Mouse (Mus musculus) limb, embryonic 14.5 days (tissue): ENCODE results near the gene Glis2. TPM values are rescaled to one million over a fixed set of nuclear protein-coding genes. Genes with fewer than 3 reads are reported as not detected.

ENCODE experiments used
- ATAC-seq: fragments of 200-750 bp; cut with Nextera tagmentation; 2 replicates; pipeline ENCODE4 v1.8.0; 2017; ENCODE audit warnings: low read depth, moderate number of reproducible peaks, moderate TSS enrichment; ENCODE audit not compliant: low FRiP score
- DNase-seq: peaks from one replicate; pipeline ENCODE4 v3.0.0-alpha.2; 2015; ENCODE audit warnings: low spot score
- H3K27ac ChIP-seq: fragments of 300-500 bp; sonication (generic); replicated peaks from 2 replicates; pipeline ENCODE4 v1.5.1; 2014; ENCODE audit warnings: low read depth, mild to moderate bottlenecking, low read length, moderate library complexity, mixed read lengths
- H3K27me3 ChIP-seq: fragments of 300-500 bp; sonication (generic); 2 replicates; pipeline ENCODE4 v1.6.1; 2014; ENCODE audit warnings: low read length, mixed read lengths; ENCODE audit not compliant: control insufficient read depth, insufficient read depth
- H3K36me3 ChIP-seq: fragments of 300-500 bp; sonication (generic); 2 replicates; pipeline ENCODE4 v1.6.1; 2014; ENCODE audit warnings: mild to moderate bottlenecking, low read length, moderate library complexity, mixed read lengths; ENCODE audit not compliant: control insufficient read depth, insufficient read depth
- H3K4me1 ChIP-seq: fragments of 300-500 bp; sonication (generic); 2 replicates; pipeline ENCODE4 v1.6.1; 2014; ENCODE audit warnings: antibody characterized with exemption, low read length, mixed read lengths; ENCODE audit not compliant: control insufficient read depth, insufficient read depth
- H3K4me2 ChIP-seq: fragments of 300-500 bp; sonication (generic); replicated peaks from 2 replicates; pipeline ENCODE4 v1.6.1; 2014; ENCODE audit warnings: low read depth, mild to moderate bottlenecking, low read length, moderate library complexity; ENCODE audit not compliant: severe bottlenecking
- H3K4me3 ChIP-seq: fragments of 300-500 bp; sonication (generic); replicated peaks from 2 replicates; pipeline ENCODE4 v1.5.1; 2014; ENCODE audit warnings: low read length
- H3K9ac ChIP-seq: fragments of 300-500 bp; sonication (generic); 2 replicates; pipeline ENCODE4 v1.6.1; 2014; ENCODE audit warnings: mild to moderate bottlenecking, low read depth, low read length, moderate library complexity; ENCODE audit not compliant: severe bottlenecking
- H3K9me3 ChIP-seq: fragments of 300-500 bp; sonication (generic); 2 replicates; pipeline ENCODE4 v1.6.1; 2016; ENCODE audit warnings: low read length; ENCODE audit not compliant: control insufficient read depth
- POLR2A ChIP-seq: fragments of 200-500 bp; IDR thresholded peaks from 2 replicates; pipeline ENCODE4 v1.8.0; 2012; ENCODE audit warnings: inconsistent platforms, mild to moderate bottlenecking, moderate library complexity, borderline replicate concordance; ENCODE audit not compliant: insufficient read depth, insufficient read length; ENCODE audit errors: extremely low read depth
- WGBS: fragments of 180-500 bp; shearing (Covaris S2); extraction: QIAGEN DNeasy Blood & Tissue Kit; methylation state at CpG from one replicate; pipeline ENCODE4 v1.1.7; 2014; 5-methylcytosine and 5-hydroxymethylcytosine counted together
- polyA plus RNA-seq, 2 experiments: library from polyadenylated mRNA; depleted of rRNA in 1 of 2; stranded (reverse) in 1 of 2; unstranded in 1 of 2; fragments of >200 nt; fragmentation: Nextera tagmentation in 1 of 2; extraction: Ambion mirVana in 1 of 2; gene quantifications; 2 replicates each; pipeline versions ENCODE4 v1.2.1 to v1.2.3; 2012 to 2014

Gene Glis2
- polyA plus RNA-seq, 2 experiments, result 45.9 to 83.8 TPM

DNA sequence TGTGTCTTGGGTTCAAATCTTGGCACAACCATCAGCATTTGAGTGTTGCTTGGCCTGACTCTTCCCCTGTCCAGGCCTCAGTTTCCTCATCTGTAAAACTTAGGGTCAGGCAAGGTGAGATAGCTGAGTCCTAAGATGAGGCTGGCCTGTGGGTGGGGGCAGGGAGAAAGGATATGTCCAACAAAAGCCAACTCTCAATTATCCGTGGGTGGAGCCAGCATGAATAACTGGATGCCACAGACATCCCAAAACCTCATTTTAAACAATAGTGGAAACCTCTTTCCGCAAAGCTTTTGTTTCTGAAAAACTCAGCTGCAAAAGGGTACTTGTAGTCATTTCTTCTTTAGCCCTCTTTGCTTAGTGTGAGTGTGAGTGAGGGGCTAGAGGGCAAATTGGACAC is 2.3 kb downstream of the Glis2 start:
- Histone ChIP-seq H3K4me3 (peak overlapping the region; percentile 90), H3K27ac (peak overlapping the region; percentile 50; the same call in 1 of the 2 replicates), H3K4me1 (peaks cover 64% of the 10 kb centered on the region), H3K36me3 (0 out of 2 replicates have a peak, but pooled peaks cover 4% of the 10 kb centered on the region), H3K9me3 (no peaks in the 10 kb centered on the region), H3K9ac (0 out of 2 replicates have a peak overlapping the region, but pooled peaks have one; percentile 96), H3K27me3 (no peaks in the 10 kb centered on the region), H3K4me2 (peak overlapping the region; percentile 95)
- no peak for ATAC-seq
- DNase-seq, result no peak
- no peak for TF ChIP-seq POLR2A
- 57% methylated on average over 2 of the region's 2 CpGs for WGBS

DNA sequence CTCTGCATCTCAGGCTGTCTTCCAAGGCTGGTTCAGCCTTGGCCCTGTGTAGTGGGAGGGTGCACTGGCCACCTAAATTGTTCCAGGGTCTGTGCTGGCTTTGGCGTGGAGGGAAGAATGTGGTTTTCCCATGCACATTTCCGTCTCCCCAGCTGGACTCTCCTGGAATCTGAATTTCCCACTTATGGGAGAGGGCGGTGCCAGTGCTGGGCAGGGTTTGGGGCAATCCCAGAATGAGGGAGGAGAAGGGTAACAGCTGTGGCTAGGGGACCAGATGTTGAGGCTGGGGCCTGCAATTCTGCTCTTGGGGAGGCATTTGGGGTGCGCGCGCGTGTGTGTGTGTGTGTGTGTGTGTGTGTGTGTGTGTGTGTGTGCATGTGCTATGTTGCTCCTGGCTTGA is 2.8 kb downstream of the Glis2 start:
- H3K4me2 ChIP-seq, result peak overlapping the region; percentile 95
- DNase-seq, result peak; percentile 44
- H3K9ac ChIP-seq, result no peak overlapping the region
- no peak for ATAC-seq
- H3K9me3 ChIP-seq, result no peaks in the 10 kb centered on the region
- no peak for TF ChIP-seq POLR2A
- 44% methylated on average over 3 of the region's 7 CpGs for WGBS
- H3K27ac ChIP-seq, result peak overlapping the region; percentile 50; the same call in 1 of the 2 replicates
- no peaks in the 10 kb centered on the region for H3K27me3 ChIP-seq
- peak overlapping the region; percentile 90 for H3K4me3 ChIP-seq
- H3K4me1 ChIP-seq, result peaks cover 66% of the 10 kb centered on the region
- 0 out of 2 replicates have a peak, but pooled peaks cover 2% of the 10 kb centered on the region for H3K36me3 ChIP-seq

DNA sequence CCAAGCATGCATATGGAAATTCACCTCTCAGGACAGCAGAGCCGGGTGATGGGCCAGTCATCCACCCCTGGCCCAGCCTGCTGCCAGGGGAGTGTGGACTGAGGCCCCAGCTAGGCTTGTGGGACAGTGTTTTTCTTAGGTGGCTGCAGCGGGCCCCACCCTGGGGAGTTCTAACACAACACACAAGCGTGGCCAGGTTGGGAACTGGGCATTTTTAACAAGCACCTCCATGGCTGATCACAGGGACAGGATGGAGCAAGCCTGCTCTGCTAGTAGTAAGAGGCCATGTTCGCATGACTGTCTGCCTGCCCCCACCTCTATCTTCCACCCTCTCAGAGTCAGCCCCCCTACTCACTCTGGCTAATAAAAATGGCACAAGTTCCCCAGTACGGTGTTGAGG is 3.5 kb downstream of the Glis2 start:
- Histone ChIP-seq H3K27ac (no peak overlapping the region), H3K27me3 (no peaks in the 10 kb centered on the region), H3K9ac (0 out of 2 replicates have a peak overlapping the region, but pooled peaks have one; percentile 21), H3K4me3 (peak overlapping the region; percentile 90), H3K9me3 (no peaks in the 10 kb centered on the region), H3K36me3 (0 out of 2 replicates have a peak, but pooled peaks cover 2% of the 10 kb centered on the region), H3K4me2 (peak overlapping the region; percentile 95; the same call in 1 of the 2 replicates), H3K4me1 (peaks cover 66% of the 10 kb centered on the region)
- WGBS, result 33% methylated on average over 5 of the region's 5 CpGs
- no peak for TF ChIP-seq POLR2A
- ATAC-seq, result no peak
- DNase-seq, result no peak

DNA sequence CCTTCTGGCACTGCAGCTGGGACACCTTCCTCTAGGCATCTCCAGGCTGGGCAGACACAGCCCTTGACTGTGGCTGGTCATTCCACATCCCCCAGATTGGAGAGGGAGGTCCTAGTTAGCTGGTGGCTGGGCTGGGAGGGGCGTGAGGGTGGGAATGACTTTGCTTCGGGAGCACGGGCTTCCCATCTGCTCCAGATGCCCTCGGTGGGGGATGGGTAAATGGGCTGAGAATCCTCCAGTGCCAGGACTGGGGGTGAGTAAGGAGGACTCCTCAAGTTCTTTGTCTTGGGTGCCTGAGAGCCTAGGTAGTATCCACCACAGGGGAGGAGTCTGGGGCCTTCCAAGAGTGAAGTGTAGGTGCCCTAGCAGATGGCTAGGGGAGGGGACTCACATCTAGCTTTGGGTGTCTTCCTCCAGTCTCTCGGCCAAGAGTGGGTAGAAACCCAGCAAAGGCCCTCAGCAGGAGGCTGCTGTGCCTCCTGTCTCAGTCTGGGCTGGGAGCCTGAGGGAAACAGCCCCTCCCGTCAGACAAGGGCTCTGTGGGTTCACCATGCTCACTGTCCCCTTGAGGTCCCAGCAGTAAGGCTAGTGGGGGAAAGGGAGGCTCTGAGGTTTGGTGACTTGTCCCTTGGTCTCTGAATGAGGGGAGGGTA is 4.5 kb downstream of the Glis2 start:
- Histone ChIP-seq H3K4me3 (no peak overlapping the region), H3K4me1 (peaks cover 69% of the 10 kb centered on the region), H3K27ac (0 out of 2 replicates have a peak overlapping the region, but pooled peaks have one; percentile 13), H3K9ac (peak overlapping the region; percentile 31; the same call in 1 of the 2 replicates), H3K36me3 (0 out of 2 replicates have a peak, but pooled peaks cover 2% of the 10 kb centered on the region), H3K9me3 (no peaks in the 10 kb centered on the region), H3K27me3 (no peaks in the 10 kb centered on the region), H3K4me2 (peak overlapping the region; percentile 95)
- no peak for DNase-seq
- no peak for TF ChIP-seq POLR2A
- WGBS, result 27% methylated on average over 6 of the region's 6 CpGs
- ATAC-seq, result no peak

DNA sequence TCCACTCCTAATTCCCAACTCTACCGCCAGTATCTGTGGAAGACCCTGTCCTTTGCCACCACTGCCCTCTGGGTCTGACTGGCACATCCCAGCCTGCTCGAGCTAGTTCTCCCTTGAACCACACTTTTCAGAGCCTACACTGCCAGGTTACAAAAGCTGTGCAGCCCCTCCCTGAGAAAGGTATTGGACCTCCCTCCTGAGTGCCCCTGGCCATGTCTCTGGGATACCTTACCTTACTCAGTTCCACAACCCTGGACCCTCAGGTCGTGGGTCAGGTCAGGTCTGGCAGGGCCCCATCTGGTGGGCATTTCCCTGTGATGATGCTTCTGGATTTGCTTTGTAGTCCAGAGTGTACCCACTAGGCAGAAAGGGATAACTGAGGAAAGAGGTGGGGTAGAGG is 5.1 kb downstream of the Glis2 start:
- no peak overlapping the region; the same call in 1 of the 2 replicates for H3K9ac ChIP-seq
- H3K4me1 ChIP-seq, result peaks cover 75% of the 10 kb centered on the region
- H3K4me3 ChIP-seq, result no peak overlapping the region
- DNase-seq (no peak), ATAC-seq (no peak)
- H3K27ac ChIP-seq, result no peak overlapping the region
- H3K36me3 ChIP-seq, result 0 out of 2 replicates have a peak, but pooled peaks cover 2% of the 10 kb centered on the region
- 79% methylated on average over 3 of the region's 3 CpGs for WGBS
- H3K4me2 ChIP-seq, result no peak overlapping the region
- no peaks in the 10 kb centered on the region for H3K27me3 ChIP-seq
- no peak for TF ChIP-seq POLR2A
- no peaks in the 10 kb centered on the region for H3K9me3 ChIP-seq
